Mouse (Mus musculus): ENCODE measurements at regions not wholly inside any gene's neighbourhood (a gene's known extent, or its start where the extent isn't known, plus 50 kb on each side); places are given as distances from the start of the nearest gene placed in this dataset.

GRCm38 (mm10) chr6:98782074-98782473 is 439.5 kb upstream of the Gm765 start:
- DNase-seq: no peak
- Histone ChIP-seq H3K27ac (ENCODE audit: low read depth) (no peak overlapping the region), H3K9ac (replicated peaks) (no peak overlapping the region), H3K4me2 (ENCODE audit: low read depth, low read length) (no peak overlapping the region), H3K27me3 (ENCODE audit: insufficient read depth, low read length) (no peaks in the 10 kb centered on the region), H3K4me3 (ENCODE audit: low read depth, low read length) (no peak overlapping the region), H3K36me3 (replicated peaks; ENCODE audit: insufficient read depth, low read length) (no peaks in the 10 kb centered on the region), H3K9me3 (ENCODE audit: low read length) (no peaks in the 10 kb centered on the region), H3K4me1 (ENCODE audit: insufficient read depth) (no peaks in the 10 kb centered on the region)
- ATAC-seq: no peak
- 79% methylated on average over 9 of the region's 9 CpGs for WGBS (ENCODE audit: insufficient replicate concordance)
- TF ChIP-seq CTCF (IDR thresholded peaks at IDR 0.05; ENCODE audit: low read depth): no peak
- no peak for TF ChIP-seq EP300 (IDR thresholded peaks at IDR 0.05; ENCODE audit: low read depth)

DNA sequence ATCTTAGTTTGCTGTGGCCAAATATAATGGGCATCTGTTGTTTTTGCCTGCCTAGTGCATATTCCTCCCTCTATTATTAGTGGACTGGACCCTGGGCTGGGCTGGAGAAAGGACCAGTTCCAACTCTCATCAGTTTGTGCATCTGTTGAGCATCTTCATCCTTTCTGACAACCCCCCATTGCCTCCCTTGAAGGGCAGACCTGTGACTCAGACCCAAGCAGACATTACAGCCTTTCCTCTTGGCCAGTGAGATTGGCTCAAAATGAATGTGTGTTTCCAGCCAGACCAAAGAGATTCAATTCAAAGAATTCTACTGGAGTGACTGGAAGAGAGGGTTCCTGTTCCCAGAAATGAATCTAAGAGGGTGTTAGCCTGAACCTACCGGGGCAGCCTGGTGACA is 433.2 kb upstream of the Gm765 start:
- H3K36me3 ChIP-seq (replicated peaks; ENCODE audit: insufficient read depth, low read length): no peaks in the 10 kb centered on the region
- ATAC-seq (no peak), DNase-seq (no peak)
- H3K4me2 ChIP-seq (ENCODE audit: low read depth, low read length): no peak overlapping the region
- TF ChIP-seq EP300 (IDR thresholded peaks at IDR 0.05; ENCODE audit: low read depth): no peak
- no peak for TF ChIP-seq CTCF (IDR thresholded peaks at IDR 0.05; ENCODE audit: low read depth)
- no peak overlapping the region for H3K4me3 ChIP-seq (ENCODE audit: low read depth, low read length)
- no peak overlapping the region for H3K9ac ChIP-seq (replicated peaks)
- no peaks in the 10 kb centered on the region for H3K27me3 ChIP-seq (ENCODE audit: insufficient read depth, low read length)
- no peaks in the 10 kb centered on the region for H3K9me3 ChIP-seq (ENCODE audit: low read length)
- no peak overlapping the region for H3K27ac ChIP-seq (ENCODE audit: low read depth)
- no peaks in the 10 kb centered on the region for H3K4me1 ChIP-seq (ENCODE audit: insufficient read depth)
- WGBS (ENCODE audit: insufficient replicate concordance): 82% methylated on average over 1 of the region's 1 CpGs

GRCm38 (mm10) chr6:98769999-98770398 is 427.4 kb upstream of the Gm765 start:
- Histone ChIP-seq H3K36me3 (replicated peaks; ENCODE audit: insufficient read depth, low read length) (no peaks in the 10 kb centered on the region), H3K27me3 (ENCODE audit: insufficient read depth, low read length) (no peaks in the 10 kb centered on the region), H3K27ac (ENCODE audit: low read depth) (no peak overlapping the region), H3K4me1 (ENCODE audit: insufficient read depth) (no peaks in the 10 kb centered on the region), H3K9ac (replicated peaks) (no peak overlapping the region), H3K4me3 (ENCODE audit: low read depth, low read length) (no peak overlapping the region), H3K4me2 (ENCODE audit: low read depth, low read length) (no peak overlapping the region), H3K9me3 (ENCODE audit: low read length) (no peaks in the 10 kb centered on the region)
- DNase-seq (no peak), ATAC-seq (no peak)
- TF ChIP-seq CTCF (IDR thresholded peaks at IDR 0.05; ENCODE audit: low read depth): no peak
- TF ChIP-seq EP300 (IDR thresholded peaks at IDR 0.05; ENCODE audit: low read depth): no peak
- WGBS (ENCODE audit: insufficient replicate concordance): 45% methylated on average over 2 of the region's 2 CpGs

DNA sequence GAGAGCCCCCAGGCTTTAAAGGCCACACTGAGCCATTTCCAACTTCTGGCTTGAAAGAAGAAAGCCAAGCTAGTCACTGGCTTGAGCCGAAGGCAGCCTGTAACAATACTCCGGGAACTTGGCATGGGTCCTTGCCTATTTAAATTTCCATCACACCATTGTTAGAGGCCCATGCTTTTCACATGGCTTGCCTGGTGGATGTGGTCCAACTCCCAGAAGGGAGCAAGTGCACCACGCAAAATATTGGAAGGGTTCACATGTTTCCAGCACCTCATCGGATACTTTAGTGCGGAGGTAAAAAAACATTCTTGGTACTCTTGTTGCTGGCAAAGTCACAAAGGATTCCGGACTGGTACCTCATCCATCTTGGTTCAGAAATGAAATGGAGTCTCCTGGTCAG is 426.8 kb upstream of the Gm765 start:
- no peaks in the 10 kb centered on the region for H3K27me3 ChIP-seq (ENCODE audit: insufficient read depth, low read length)
- ATAC-seq: no peak
- no peak overlapping the region for H3K4me2 ChIP-seq (ENCODE audit: low read depth, low read length)
- 83% methylated on average over 6 of the region's 6 CpGs for WGBS (ENCODE audit: insufficient replicate concordance)
- no peak overlapping the region for H3K9ac ChIP-seq (replicated peaks)
- no peaks in the 10 kb centered on the region for H3K36me3 ChIP-seq (replicated peaks; ENCODE audit: insufficient read depth, low read length)
- H3K27ac ChIP-seq (ENCODE audit: low read depth): no peak overlapping the region
- no peak for DNase-seq
- no peaks in the 10 kb centered on the region for H3K4me1 ChIP-seq (ENCODE audit: insufficient read depth)
- TF ChIP-seq CTCF (IDR thresholded peaks at IDR 0.05; ENCODE audit: low read depth) (no peak), EP300 (IDR thresholded peaks at IDR 0.05; ENCODE audit: low read depth) (no peak)
- H3K9me3 ChIP-seq (ENCODE audit: low read length): no peaks in the 10 kb centered on the region
- no peak overlapping the region for H3K4me3 ChIP-seq (ENCODE audit: low read depth, low read length)

DNA sequence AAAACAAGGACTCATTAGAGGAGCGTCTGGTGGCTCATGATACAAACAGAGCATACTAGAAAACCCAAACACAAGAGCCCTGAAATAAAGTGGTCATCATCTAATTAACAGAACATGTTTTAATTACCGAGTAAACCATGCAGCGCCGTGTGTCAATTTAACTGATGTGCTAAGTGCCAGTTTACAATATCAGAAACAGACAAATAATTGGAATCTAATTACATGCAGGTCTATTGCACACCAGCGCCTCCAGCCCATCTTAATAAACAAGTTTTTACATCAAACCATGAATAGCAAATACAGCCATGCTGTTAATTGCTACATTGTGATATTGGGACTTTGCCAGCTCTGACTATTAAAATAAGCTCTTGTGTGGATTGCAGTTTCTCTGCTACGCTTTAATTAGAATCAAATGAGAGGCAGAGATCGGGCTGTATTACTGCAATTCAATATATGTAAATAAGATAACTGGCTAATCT is 425.3 kb upstream of the Gm765 start:
- 82% methylated on average over 7 of the region's 7 CpGs for WGBS (ENCODE audit: insufficient replicate concordance)

DNA sequence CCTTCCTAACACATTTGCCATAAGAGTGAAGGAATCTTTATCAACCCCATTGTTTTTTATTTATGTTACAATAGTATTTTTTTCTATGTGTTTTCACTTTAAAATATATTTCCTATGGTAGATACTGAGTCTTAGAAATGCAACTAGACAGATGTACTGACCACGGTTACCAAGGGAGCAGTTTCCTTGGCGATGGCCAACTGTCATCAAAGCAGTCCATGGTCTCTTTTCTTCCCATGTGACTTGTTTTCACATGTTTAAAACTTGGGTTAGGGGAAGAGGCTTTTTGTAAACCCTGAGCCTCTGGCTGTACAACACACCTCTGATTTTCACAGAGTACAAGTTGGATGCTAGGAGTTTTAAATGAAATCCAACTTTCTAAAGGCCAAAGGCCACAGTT is 411.9 kb upstream of the Gm765 start:
- H3K27me3 ChIP-seq (ENCODE audit: insufficient read depth, low read length): no peaks in the 10 kb centered on the region
- no peak overlapping the region for H3K27ac ChIP-seq (ENCODE audit: low read depth)
- TF ChIP-seq CTCF (IDR thresholded peaks at IDR 0.05; ENCODE audit: low read depth) (no peak), EP300 (IDR thresholded peaks at IDR 0.05; ENCODE audit: low read depth) (no peak)
- H3K36me3 ChIP-seq (replicated peaks; ENCODE audit: insufficient read depth, low read length): no peaks in the 10 kb centered on the region
- no peaks in the 10 kb centered on the region for H3K4me1 ChIP-seq (ENCODE audit: insufficient read depth)
- H3K9ac ChIP-seq (replicated peaks): no peak overlapping the region
- ATAC-seq (no peak), DNase-seq (no peak)
- 76% methylated on average over 2 of the region's 2 CpGs for WGBS (ENCODE audit: insufficient replicate concordance)
- no peak overlapping the region for H3K4me2 ChIP-seq (ENCODE audit: low read depth, low read length)
- H3K9me3 ChIP-seq (ENCODE audit: low read length): no peaks in the 10 kb centered on the region
- no peak overlapping the region for H3K4me3 ChIP-seq (ENCODE audit: low read depth, low read length)

More for the DNA sequence above, 425.3 kb upstream of the Gm765 start:
- no peak overlapping the region for H3K27ac ChIP-seq (ENCODE audit: low read depth)
- H3K4me3 ChIP-seq (ENCODE audit: low read depth, low read length): no peak overlapping the region
- no peaks in the 10 kb centered on the region for H3K27me3 ChIP-seq (ENCODE audit: insufficient read depth, low read length)
- no peak overlapping the region for H3K4me2 ChIP-seq (ENCODE audit: low read depth, low read length)
- DNase-seq: no peak
- H3K9me3 ChIP-seq (ENCODE audit: low read length): no peaks in the 10 kb centered on the region
- no peaks in the 10 kb centered on the region for H3K4me1 ChIP-seq (ENCODE audit: insufficient read depth)
- TF ChIP-seq CTCF (IDR thresholded peaks at IDR 0.05; ENCODE audit: low read depth) (no peak), EP300 (IDR thresholded peaks at IDR 0.05; ENCODE audit: low read depth) (no peak)
- H3K36me3 ChIP-seq (replicated peaks; ENCODE audit: insufficient read depth, low read length): no peaks in the 10 kb centered on the region
- H3K9ac ChIP-seq (replicated peaks): no peak overlapping the region
- ATAC-seq: no peak

DNA sequence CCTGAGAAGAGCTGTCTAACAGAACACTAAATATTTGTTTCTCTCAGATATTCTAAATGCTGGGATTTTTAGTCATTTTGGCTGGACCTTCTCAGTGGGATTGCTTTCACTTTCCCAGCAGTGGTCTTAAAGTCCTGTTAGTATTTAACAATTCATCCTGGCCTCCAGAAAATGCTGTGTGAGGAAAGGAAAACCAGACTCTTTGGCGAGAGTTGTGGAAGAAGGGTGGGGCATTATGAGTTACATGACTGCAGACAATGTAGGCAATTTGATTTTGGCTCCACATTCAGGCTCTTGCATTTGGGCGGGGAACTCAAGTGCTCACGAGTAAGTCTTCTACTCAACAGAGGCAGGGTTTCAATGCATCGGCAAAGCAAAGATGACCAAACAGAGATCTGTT is 406.1 kb upstream of the Gm765 start:
- H3K27ac ChIP-seq (ENCODE audit: low read depth): no peak overlapping the region
- no peak overlapping the region for H3K9ac ChIP-seq (replicated peaks)
- ATAC-seq: no peak
- no peak overlapping the region for H3K4me3 ChIP-seq (ENCODE audit: low read depth, low read length)
- H3K9me3 ChIP-seq (ENCODE audit: low read length): no peaks in the 10 kb centered on the region
- no peaks in the 10 kb centered on the region for H3K27me3 ChIP-seq (ENCODE audit: insufficient read depth, low read length)
- no peak overlapping the region for H3K4me2 ChIP-seq (ENCODE audit: low read depth, low read length)
- WGBS (ENCODE audit: insufficient replicate concordance): 68% methylated on average over 4 of the region's 4 CpGs
- no peak for DNase-seq
- TF ChIP-seq CTCF (IDR thresholded peaks at IDR 0.05; ENCODE audit: low read depth) (no peak), EP300 (IDR thresholded peaks at IDR 0.05; ENCODE audit: low read depth) (no peak)
- H3K4me1 ChIP-seq (ENCODE audit: insufficient read depth): no peaks in the 10 kb centered on the region
- H3K36me3 ChIP-seq (replicated peaks; ENCODE audit: insufficient read depth, low read length): no peaks in the 10 kb centered on the region

Data from liver, postnatal 0 days (tissue).